Mouse (Mus musculus) skeletal muscle tissue, adult 2 months (tissue): ENCODE data around the gene Card14.
"Not testable (repeated sequence)": the region's sequence is repeated elsewhere in the genome, so short reads cannot be mapped to it uniquely, and the experiment has no call there.

Source experiments
- DNase-seq: peaks from one replicate; pipeline ENCODE4 v3.0.0-alpha.2; 2012; ENCODE audit warnings: low read depth, low spot score

Gene Card14

GRCm38 (mm10) chr11:119307658-119307867 is at the start of gene Card14:
Gene Card14 (plus strand): TSS chr11:119307768.
- no peak for DNase-seq

DNA sequence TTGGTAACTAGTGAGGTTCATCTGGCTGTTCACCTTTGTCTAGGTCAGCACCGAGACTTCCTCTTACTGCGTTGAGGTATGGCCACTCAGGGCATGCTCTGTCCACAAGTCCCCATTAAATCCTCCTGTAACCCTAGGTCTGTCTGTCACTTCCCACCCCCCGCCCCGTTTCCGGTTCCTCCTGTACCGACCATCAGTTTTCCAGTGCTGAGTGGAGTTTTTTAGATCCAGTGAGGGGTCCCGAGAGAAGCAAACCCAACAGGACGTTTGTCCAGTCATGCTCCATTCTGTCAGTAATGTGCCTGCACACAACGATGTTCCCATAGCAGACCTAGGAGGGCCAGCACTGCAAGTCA is 49.4 kb upstream of the Card14 start:
- no peak for DNase-seq

DNA sequence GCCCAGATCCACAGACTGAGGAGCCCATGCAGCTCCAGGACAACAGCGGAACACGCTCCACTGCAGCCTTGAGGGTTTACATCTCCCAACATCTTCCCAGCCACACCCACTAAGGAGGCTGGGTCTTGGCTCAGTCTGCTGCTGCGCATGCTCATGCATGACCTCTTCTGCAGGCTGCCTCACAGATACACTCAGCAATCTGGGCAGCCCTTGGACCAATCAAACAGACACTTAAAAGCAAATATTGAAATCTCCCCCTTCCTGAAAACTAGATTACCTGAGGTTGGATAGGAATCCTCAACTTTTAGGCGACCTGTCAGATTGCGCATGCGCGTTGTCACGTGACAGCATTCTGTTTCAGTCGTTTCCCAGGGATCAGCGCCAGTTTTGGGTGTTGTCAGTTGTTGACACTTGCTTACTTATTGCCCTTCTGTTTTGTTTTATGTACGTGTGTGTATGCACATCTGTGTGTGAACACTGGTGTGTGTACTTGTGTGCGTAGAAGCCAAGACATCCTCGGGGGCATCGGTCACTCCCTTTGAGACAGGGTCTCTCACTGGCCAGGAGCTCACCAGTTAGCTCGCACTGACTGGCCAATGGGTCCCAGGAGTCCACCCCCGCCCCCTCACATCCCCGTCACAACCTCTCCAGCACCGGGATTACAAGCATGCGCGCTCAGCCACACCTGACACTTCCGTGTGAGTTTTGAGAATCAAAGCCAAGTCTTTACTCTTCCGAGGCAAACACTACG is 48.8 kb upstream of the Card14 start:
- DNase-seq = peak; percentile 52

DNA sequence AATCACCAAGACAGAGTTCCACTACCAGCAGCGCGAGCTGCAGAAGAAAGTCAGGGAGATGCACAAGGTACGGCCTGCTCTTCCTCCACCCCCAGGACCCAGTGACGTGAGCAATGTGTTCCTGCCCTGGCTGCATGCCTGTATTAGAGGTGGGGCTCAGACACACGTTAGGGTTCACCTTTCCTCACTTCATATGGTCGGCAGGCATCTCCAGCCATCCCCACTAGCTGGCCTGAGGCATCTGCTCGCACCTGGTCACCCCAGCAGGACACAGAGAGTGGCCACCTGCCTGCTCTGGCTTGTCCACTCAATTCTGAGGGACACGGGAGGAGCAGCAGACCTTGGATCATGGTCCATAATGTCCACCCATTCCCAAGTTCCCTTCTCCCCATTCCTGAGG is 47.6 kb upstream of the Card14 start:
- DNase-seq = no peak

- DNase-seq = no peak
Observed at GRCm38 (mm10) chr11:119264413-119264812, 43.2 kb upstream of the Card14 start.

DNA sequence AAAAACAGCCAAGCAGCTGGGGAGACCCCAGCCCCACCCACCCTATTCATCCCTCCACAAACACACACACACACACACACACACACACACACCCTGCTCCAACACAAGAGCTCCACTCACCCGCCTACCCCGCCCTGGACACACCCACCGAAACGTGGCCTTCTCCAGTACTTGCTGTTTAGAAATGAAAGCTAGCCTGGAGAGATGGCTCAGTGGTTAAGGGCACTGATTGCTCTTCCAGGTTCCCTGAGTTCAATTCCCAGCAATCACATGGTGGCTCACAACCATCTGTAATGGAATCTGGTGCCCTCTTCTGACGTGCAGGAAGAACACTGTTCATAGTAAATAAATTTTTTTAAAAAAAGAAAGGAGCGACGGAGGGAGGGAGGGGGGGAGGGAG is 41.8 kb upstream of the Card14 start:
- DNase-seq = no peak

DNA sequence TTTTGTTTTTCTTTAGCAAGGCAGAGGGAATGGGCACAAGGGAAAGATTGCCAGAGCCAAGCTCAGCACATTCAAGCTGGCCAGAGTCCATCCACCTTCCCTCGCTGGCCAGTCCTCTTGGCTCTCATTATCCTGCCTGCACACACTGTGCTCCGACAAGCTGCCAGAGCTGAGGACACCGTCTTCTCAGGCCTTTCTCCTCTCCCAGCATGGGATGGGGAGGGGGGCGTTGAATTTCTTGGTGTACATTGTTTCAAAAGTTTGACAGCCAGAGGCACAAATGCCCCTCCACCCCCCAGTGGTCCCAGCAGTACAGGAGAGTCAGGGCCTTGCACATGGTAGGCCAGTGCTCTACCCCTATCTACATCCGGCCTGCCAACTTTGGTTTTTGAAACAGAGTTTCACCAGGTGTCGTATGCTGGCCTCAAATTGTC is 40.3 kb upstream of the Card14 start:
- peak; percentile 68 for DNase-seq

GRCm38 (mm10) chr11:119267768-119268556 is 39.6 kb upstream of the Card14 start, which contains the start of gene Gaa:
Gene Gaa (plus strand): TSS chr11:119267887.
- DNase-seq = peak; percentile 94

GRCm38 (mm10) chr11:119268557-119269195 is 38.9 kb upstream of the Card14 start:
- DNase-seq = no peak

GRCm38 (mm10) chr11:119272492-119272891 is 35.1 kb upstream of the Card14 start:
- not testable (repeated sequence) for DNase-seq

DNA sequence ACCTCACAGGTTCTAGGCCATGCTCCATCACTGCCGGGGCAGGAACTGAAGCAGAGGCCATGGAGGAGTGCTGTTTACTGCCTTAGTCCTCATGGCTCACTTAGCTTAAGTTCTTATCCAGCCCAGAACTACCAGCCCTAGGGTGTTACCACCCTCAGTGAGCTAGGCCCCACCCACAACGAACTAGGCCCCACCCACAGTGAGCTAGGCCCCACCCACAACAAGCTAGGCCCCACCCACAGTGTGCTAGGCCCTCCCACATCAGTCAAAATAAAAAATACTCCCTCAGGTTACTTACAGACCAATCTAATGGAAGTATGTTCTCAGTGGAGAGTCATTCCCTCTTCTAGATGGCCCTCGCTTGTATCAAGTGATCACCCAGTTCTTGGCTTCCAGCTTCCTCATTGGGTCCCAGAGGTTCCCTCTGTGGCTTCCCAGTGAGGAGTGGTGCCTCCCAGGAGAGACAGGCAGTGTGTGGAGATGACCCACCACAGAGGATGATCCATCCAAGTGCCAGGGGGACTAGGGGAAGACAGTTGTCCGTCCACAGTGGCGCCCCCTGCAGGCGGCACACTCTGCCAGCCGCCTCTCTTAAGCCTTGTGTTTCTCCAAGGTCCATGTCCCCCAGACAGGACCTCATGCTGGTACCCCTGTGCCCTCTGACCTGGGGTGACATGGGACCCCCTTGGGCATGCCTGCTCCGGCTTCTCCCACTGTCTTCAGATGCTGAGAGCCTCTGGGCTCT is 34.2 kb upstream of the Card14 start:
- no peak for DNase-seq

DNA sequence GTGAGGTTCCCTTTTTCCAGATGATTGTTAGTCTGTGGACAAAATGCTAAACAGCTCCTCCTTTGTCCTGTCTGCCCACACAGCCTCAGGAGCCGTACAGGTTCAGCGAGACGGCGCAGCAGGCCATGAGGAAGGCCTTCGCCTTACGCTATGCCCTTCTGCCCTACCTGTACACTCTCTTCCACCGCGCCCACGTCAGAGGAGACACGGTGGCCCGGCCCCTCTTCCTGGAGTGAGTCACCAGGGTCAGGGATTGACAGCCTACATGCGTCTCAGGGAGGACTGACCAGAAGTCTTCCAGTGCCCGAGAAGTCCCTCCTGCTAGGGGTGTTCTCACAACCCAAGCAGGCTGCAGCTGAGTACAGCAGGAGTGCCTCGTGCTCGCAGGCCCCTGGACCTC is 26.5 kb upstream of the Card14 start:
- DNase-seq = no peak

GRCm38 (mm10) chr11:119285791-119286527 is 21.6 kb upstream of the Card14 start:
- no peak for DNase-seq

DNA sequence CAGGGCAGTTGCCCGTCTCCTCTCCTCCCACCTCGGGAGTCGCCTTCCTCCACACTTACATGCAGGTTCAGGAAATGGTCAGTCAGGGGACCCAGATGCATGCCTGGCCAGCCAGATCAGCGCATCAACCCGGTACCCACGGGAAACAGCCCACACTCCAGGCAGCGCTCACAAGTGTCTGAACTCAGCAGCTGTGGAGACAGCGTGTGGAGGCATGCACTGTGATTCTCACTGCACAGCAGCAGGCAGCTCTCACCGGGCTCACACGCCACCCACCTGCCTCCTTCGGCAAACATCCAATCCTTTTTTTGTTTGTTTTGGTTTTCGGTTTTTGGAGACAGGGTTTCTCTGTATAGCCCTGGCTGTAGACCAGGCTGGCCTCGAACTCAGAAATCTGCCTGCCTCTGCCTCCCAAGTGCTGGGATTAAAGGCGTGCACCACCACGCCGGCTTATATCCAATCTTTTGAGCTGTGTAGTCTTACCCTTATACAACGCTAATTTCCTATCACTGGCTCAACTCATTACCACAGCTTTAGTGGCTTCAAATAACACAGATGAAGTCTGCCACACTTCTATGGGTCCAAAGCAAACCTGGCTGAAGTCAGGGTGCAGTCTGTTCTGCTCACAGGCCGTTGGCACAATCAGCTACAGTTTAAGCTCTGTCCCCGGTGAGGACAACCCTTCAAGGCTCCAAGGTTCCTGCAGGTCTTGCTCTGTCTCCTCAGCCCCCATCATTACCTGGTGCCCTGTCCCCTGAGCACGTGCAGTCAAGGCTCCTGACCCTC is 20.2 kb upstream of the Card14 start:
- DNase-seq = no peak

GRCm38 (mm10) chr11:119292861-119293260 is 14.7 kb upstream of the Card14 start:
- not testable (repeated sequence) for DNase-seq

DNA sequence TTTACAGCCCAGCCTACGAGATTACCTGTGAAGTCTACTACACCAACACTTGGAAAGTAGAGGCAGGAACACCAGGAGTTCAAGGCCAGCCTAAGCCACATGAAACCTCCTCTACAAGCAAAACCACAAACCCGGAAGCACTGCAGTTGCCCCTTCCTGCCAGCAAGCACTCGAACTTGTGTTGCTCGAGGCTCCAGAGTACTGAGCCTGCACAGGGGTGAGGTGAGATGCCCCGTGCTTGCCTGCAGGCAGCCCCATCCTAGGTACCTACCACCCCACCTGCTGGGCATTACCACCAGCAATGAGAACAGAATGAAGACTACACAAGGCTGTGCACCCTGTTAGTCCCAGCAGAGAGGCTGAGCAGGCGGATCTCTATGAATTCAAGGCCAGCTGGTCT is 9.6 kb upstream of the Card14 start:
- no peak for DNase-seq

DNA sequence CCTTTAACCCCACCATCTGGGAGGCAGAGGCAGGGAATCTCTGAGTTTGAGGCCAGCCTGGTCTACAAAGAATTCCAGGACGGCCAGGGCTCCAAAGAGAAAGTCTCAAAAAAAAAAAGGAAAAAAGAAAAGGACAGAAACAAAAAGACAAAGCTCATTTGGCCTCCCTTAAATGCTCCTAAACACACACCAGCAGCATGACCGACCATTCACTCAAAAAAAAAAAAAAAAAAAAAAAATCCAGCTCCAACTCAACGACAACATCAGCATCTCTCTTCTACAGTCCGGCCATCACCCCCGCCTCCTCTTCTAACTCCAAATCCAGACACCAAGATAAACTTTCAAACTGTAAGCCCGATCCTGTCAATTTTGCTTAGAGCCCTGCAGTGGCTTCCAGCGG is 8.7 kb upstream of the Card14 start:
- DNase-seq = no peak

- DNase-seq = peak; percentile 98
Observed at GRCm38 (mm10) chr11:119299391-119300245, 8.0 kb upstream of the Card14 start, which contains the start of gene Eif4a3. Gene Eif4a3 (minus strand): TSS chr11:119300089.

GRCm38 (mm10) chr11:119300246-119300935 is 7.2 kb upstream of the Card14 start:
- no peak for DNase-seq
